Mouse (Mus musculus) liver, postnatal 0 days (tissue): ENCODE results near the gene Tlr8.

ENCODE experiments used
- CTCF ChIP-seq: sonication (generic); IDR thresholded peaks from 2 replicates; pipeline ENCODE4 v1.5.1; 2016; ENCODE audit warnings: antibody characterized with exemption, low read depth
- EP300 ChIP-seq: IDR thresholded peaks from 2 replicates; pipeline ENCODE4 v1.6.1; 2016; ENCODE audit warnings: antibody characterized with exemption, low read depth, mild to moderate bottlenecking

- TF ChIP-seq CTCF (no peak), EP300 (no peak)
Observed at GRCm38 (mm10) chrX:167208506-167208820, 55.7 kb downstream of the Tlr8 start.
